Mouse (Mus musculus) kidney, embryonic 14.5 days (tissue): ENCODE data around the gene Tmem114. TPM values are rescaled to one million over a fixed set of nuclear protein-coding genes. Genes with fewer than 3 reads are reported as not detected.
A peak's percentile ranks its signal among the peaks of the same experiment; 100 is the strongest.

ENCODE experiments used
- ATAC-seq: fragments of 200-750 bp; cut with Nextera tagmentation; 2 replicates; pipeline ENCODE4 v1.8.0; 2017; ENCODE audit warnings: moderate number of reproducible peaks, mild to moderate bottlenecking, moderate TSS enrichment, moderate library complexity; ENCODE audit not compliant: low FRiP score, low TSS enrichment
- H3K27ac ChIP-seq: fragments of 300-500 bp; sonication (generic); 2 replicates; pipeline ENCODE4 v1.5.1; 2014; ENCODE audit warnings: low read depth, mild to moderate bottlenecking, low read length, moderate library complexity, mixed read lengths
- H3K27me3 ChIP-seq: fragments of 300-500 bp; sonication (generic); 2 replicates; pipeline ENCODE4 v1.6.1; 2014; ENCODE audit warnings: mild to moderate bottlenecking, low read length; ENCODE audit not compliant: control insufficient read depth, insufficient read depth
- H3K36me3 ChIP-seq: fragments of 300-500 bp; sonication (generic); 2 replicates; pipeline ENCODE4 v1.6.1; 2014; ENCODE audit warnings: low read length, mixed read lengths; ENCODE audit not compliant: control insufficient read depth, insufficient read depth
- H3K4me1 ChIP-seq: fragments of 300-500 bp; sonication (generic); 2 replicates; pipeline ENCODE4 v1.6.1; 2014; ENCODE audit warnings: low read length, mixed read lengths; ENCODE audit not compliant: control insufficient read depth, insufficient read depth
- H3K4me2 ChIP-seq: fragments of 300-500 bp; sonication (generic); replicated peaks from 2 replicates; pipeline ENCODE4 v1.6.1; 2014; ENCODE audit warnings: low read depth, mild to moderate bottlenecking, low read length
- H3K4me3 ChIP-seq: fragments of 300-500 bp; sonication (generic); 2 replicates; pipeline ENCODE4 v1.5.1; 2014; ENCODE audit warnings: mild to moderate bottlenecking, low read length
- H3K9ac ChIP-seq: fragments of 300-500 bp; sonication (generic); 2 replicates; pipeline ENCODE4 v1.6.1; 2014; ENCODE audit warnings: low read depth, mild to moderate bottlenecking, low read length, moderate library complexity
- H3K9me3 ChIP-seq: fragments of 300-500 bp; sonication (generic); 2 replicates; pipeline ENCODE4 v1.6.1; 2016; ENCODE audit warnings: low read length; ENCODE audit not compliant: control insufficient read depth
- WGBS: fragments of 180-500 bp; shearing (Covaris S2); extraction: QIAGEN DNeasy Blood & Tissue Kit; methylation state at CpG from one replicate; pipeline ENCODE4 v1.1.7; 2014; 5-methylcytosine and 5-hydroxymethylcytosine counted together
- polyA plus RNA-seq: library from polyadenylated mRNA; unstranded; fragments of >200 nt; fragmentation: Nextera tagmentation; extraction: Ambion mirVana; gene quantifications from 2 replicates; pipeline ENCODE4 v1.2.1, GENCODE M21; 2014

The Tmem114 gene
- polyA plus RNA-seq = not detected in 2 replicates

- Histone ChIP-seq H3K36me3 (no peaks in the 10 kb centered on the region), H3K27me3 (peaks cover 43% of the 10 kb centered on the region), H3K9ac (no peak within 1 kb of the TSS)
These were observed at the start of gene Tmem114 for GRCm38 (mm10) chr16:8424971-8425330. Gene Tmem114, minus strand, starts transcription at chr16:8425136.

GRCm38 (mm10) chr16:8470603-8471481, 45.9 kb upstream of the Tmem114 start, which contains the start of gene Mettl22:
Gene Mettl22, plus strand, starts transcription at chr16:8470788.
- Histone ChIP-seq H3K4me2 (peak within 1 kb of the TSS; percentile 54), H3K27ac (peak within 1 kb of the TSS; percentile 84), H3K9ac (peak within 1 kb of the TSS; percentile 75), H3K9me3 (no peaks in the 10 kb centered on the region), H3K4me3 (peak within 1 kb of the TSS; percentile 76), H3K27me3 (no peaks in the 10 kb centered on the region), H3K36me3 (no peaks in the 10 kb centered on the region; the same call in 1 of the 2 replicates), H3K4me1 (no peaks in the 10 kb centered on the region)
- peak; percentile 98 for ATAC-seq
- 1% methylated on average over 48 of the region's 48 CpGs for WGBS

More at GRCm38 (mm10) chr16:8424971-8425330, at the start of gene Tmem114:
- Histone ChIP-seq H3K27ac (no peak within 1 kb of the TSS), H3K4me1 (no peaks in the 10 kb centered on the region), H3K4me2 (peak within 1 kb of the TSS; percentile 54), H3K9me3 (no peaks in the 10 kb centered on the region), H3K4me3 (peak within 1 kb of the TSS; percentile 37)
- ATAC-seq = 0 out of 2 replicates have a peak, but pooled peaks have one; percentile 24
- under 1% methylated on average over 16 of the region's 16 CpGs for WGBS

- Histone ChIP-seq H3K4me2 (peak overlapping the region; percentile 54), H3K4me3 (peak overlapping the region; percentile 76), H3K36me3 (no peaks in the 10 kb centered on the region; the same call in 1 of the 2 replicates), H3K9me3 (no peaks in the 10 kb centered on the region), H3K27me3 (no peaks in the 10 kb centered on the region), H3K27ac (no peak overlapping the region), H3K9ac (no peak overlapping the region; the same call in 1 of the 2 replicates), H3K4me1 (no peaks in the 10 kb centered on the region)
- 79% methylated on average over 2 of the region's 2 CpGs for WGBS
- 0 out of 2 replicates have a peak, but pooled peaks have one; percentile 20 for ATAC-seq
These were observed 45.2 kb upstream of the Tmem114 start for GRCm38 (mm10) chr16:8470132-8470531.

GRCm38 (mm10) chr16:8459098-8459497, 34.2 kb upstream of the Tmem114 start:
- 0 out of 2 replicates have a peak, but pooled peaks have one; percentile 55 for ATAC-seq
- H3K27me3 ChIP-seq = no peaks in the 10 kb centered on the region
- no peaks in the 10 kb centered on the region for H3K9me3 ChIP-seq
- H3K9ac ChIP-seq = no peak overlapping the region
- no peak overlapping the region for H3K4me2 ChIP-seq
- no peaks in the 10 kb centered on the region for H3K36me3 ChIP-seq
- no peaks in the 10 kb centered on the region for H3K4me1 ChIP-seq
- no peak overlapping the region for H3K4me3 ChIP-seq
- WGBS = 39% methylated on average over 6 of the region's 6 CpGs
- H3K27ac ChIP-seq = no peak overlapping the region

- H3K36me3 ChIP-seq = no peaks in the 10 kb centered on the region
- H3K9me3 ChIP-seq = no peaks in the 10 kb centered on the region
- no peak overlapping the region for H3K9ac ChIP-seq
- H3K27me3 ChIP-seq = no peaks in the 10 kb centered on the region
- H3K4me1 ChIP-seq = no peaks in the 10 kb centered on the region
- WGBS = 94% methylated on average over 4 of the region's 4 CpGs
- H3K27ac ChIP-seq = no peak overlapping the region
- no peak overlapping the region for H3K4me2 ChIP-seq
- H3K4me3 ChIP-seq = no peak overlapping the region
- no peak for ATAC-seq
These were observed 33.5 kb upstream of the Tmem114 start for GRCm38 (mm10) chr16:8458391-8458790.

GRCm38 (mm10) chr16:8455221-8455620, 30.3 kb upstream of the Tmem114 start:
- no peak overlapping the region for H3K9ac ChIP-seq
- H3K27ac ChIP-seq = no peak overlapping the region
- ATAC-seq = no peak
- no peaks in the 10 kb centered on the region for H3K36me3 ChIP-seq
- no peaks in the 10 kb centered on the region for H3K4me1 ChIP-seq
- no peak overlapping the region for H3K4me2 ChIP-seq
- H3K27me3 ChIP-seq = no peaks in the 10 kb centered on the region
- WGBS = 36% methylated on average over 2 of the region's 2 CpGs
- no peak overlapping the region for H3K4me3 ChIP-seq
- no peaks in the 10 kb centered on the region for H3K9me3 ChIP-seq

GRCm38 (mm10) chr16:8453301-8453700, 28.4 kb upstream of the Tmem114 start:
- 91% methylated on average over 2 of the region's 2 CpGs for WGBS
- H3K27me3 ChIP-seq = no peaks in the 10 kb centered on the region
- H3K9me3 ChIP-seq = no peaks in the 10 kb centered on the region
- H3K9ac ChIP-seq = no peak overlapping the region
- H3K36me3 ChIP-seq = no peaks in the 10 kb centered on the region
- H3K4me3 ChIP-seq = no peak overlapping the region
- no peaks in the 10 kb centered on the region for H3K4me1 ChIP-seq
- no peak overlapping the region for H3K4me2 ChIP-seq
- ATAC-seq = no peak
- no peak overlapping the region for H3K27ac ChIP-seq

- Histone ChIP-seq H3K36me3 (no peaks in the 10 kb centered on the region), H3K27ac (no peak overlapping the region), H3K4me3 (no peak overlapping the region), H3K4me1 (no peaks in the 10 kb centered on the region), H3K27me3 (no peaks in the 10 kb centered on the region; the same call in 1 of the 2 replicates), H3K9ac (no peak overlapping the region), H3K4me2 (no peak overlapping the region), H3K9me3 (no peaks in the 10 kb centered on the region)
- ATAC-seq = no peak
- WGBS = 88% methylated on average over 6 of the region's 6 CpGs
These were observed 21.3 kb upstream of the Tmem114 start for GRCm38 (mm10) chr16:8446256-8446655.

- no peaks in the 10 kb centered on the region for H3K9me3 ChIP-seq
- H3K4me1 ChIP-seq = no peaks in the 10 kb centered on the region
- H3K36me3 ChIP-seq = no peaks in the 10 kb centered on the region
- WGBS = 89% methylated on average over 7 of the region's 7 CpGs
- no peak for ATAC-seq
- no peak overlapping the region for H3K4me3 ChIP-seq
- H3K27ac ChIP-seq = no peak overlapping the region
- H3K4me2 ChIP-seq = no peak overlapping the region
- H3K27me3 ChIP-seq = no peaks in the 10 kb centered on the region; the same call in 1 of the 2 replicates
- H3K9ac ChIP-seq = no peak overlapping the region
These were observed 20.0 kb upstream of the Tmem114 start for GRCm38 (mm10) chr16:8444911-8445310.
